19 mouse cellular contexts compared by ENCODE assay signal in genomic region chr15:80362509-80363172, GRCm38 (mm10).
DNase-seq lines count a peak whose midpoint lies in the region; ATAC-seq lines count a peak whose summit lies in the region.
"Had no signal": no experiment of that assay in that cellular context is flagged by ENCODE, and none has a peak within 500 bp of the region (broad histone marks: within the 10 kb centered on the region; RNA-seq: fewer than 3 reads in every experiment).

No protein-coding gene starts in this region.

- ATAC-seq in midbrain, embryonic 14.5 days (ENCODE audit: low FRiP score, low TSS enrichment), result no peak
- no peak for ATAC-seq in midbrain, embryonic 13.5 days
- ATAC-seq in forebrain, embryonic 13.5 days, result peak; percentile 71
- ATAC-seq: intestine, postnatal 0 days; Patski had no signal

- H3K27ac ChIP-seq in midbrain, embryonic 14.5 days (replicated peaks; ENCODE audit: low read depth, low read length), result no peak overlapping the region
- H3K27ac ChIP-seq in midbrain, embryonic 13.5 days, result no peak overlapping the region
- H3K27ac ChIP-seq in forebrain, embryonic 13.5 days, result peak overlapping the region; percentile 5; the same call in 1 of the 2 replicates
- no peak overlapping the region for H3K27ac ChIP-seq in heart, embryonic 10.5 days
- H3K27ac ChIP-seq: gastrocnemius, adult 2 months; limb, embryonic 15.5 days; macrophage had no signal

- 62% methylated on average over 8 of the region's 8 CpGs for WGBS in midbrain, embryonic 14.5 days
- 70% methylated on average over 8 of the region's 8 CpGs for WGBS in midbrain, embryonic 13.5 days
- WGBS in forebrain, embryonic 13.5 days, result 33% methylated on average over 8 of the region's 8 CpGs
- WGBS in heart, embryonic 10.5 days, result 79% methylated on average over 8 of the region's 8 CpGs

- DNase-seq in midbrain, embryonic 14.5 days, result peak; percentile 47
- DNase-seq in cerebellum, adult 18-20 months, result peak; percentile 71 to 84
- DNase-seq in retina, postnatal 1 day, result peak; percentile 86
- no peak for DNase-seq in spleen, postnatal 10 days (ENCODE audit: low spot score in 2 of 2)
- no peak for DNase-seq in heart, embryonic 10.5 days (ENCODE audit: low spot score)
- DNase-seq: embryo, embryonic 11 days; gastrocnemius, adult 2 months; heart, postnatal 4 days; kidney, postnatal 25 days; lung, adult 2 months; thymus, postnatal 14 days had no signal

- no peaks in the 10 kb centered on the region for H3K9me3 ChIP-seq in midbrain, embryonic 14.5 days (ENCODE audit: control insufficient read depth, low read length)
- H3K9me3 ChIP-seq in midbrain, embryonic 13.5 days, result no peaks in the 10 kb centered on the region
- no peaks in the 10 kb centered on the region for H3K9me3 ChIP-seq in forebrain, embryonic 13.5 days (replicated peaks)
- H3K9me3 ChIP-seq in heart, embryonic 10.5 days, result no peaks in the 10 kb centered on the region
- H3K9me3 ChIP-seq: heart, embryonic 12.5 days; limb, embryonic 15.5 days had no signal

- H3K27me3 ChIP-seq in midbrain, embryonic 14.5 days (ENCODE audit: control insufficient read depth, insufficient read depth, low read length), result no peaks in the 10 kb centered on the region
- 0 out of 2 replicates have a peak, but pooled peaks cover 3% of the 10 kb centered on the region for H3K27me3 ChIP-seq in midbrain, embryonic 13.5 days
- 0 out of 2 replicates have a peak, but pooled peaks cover 8% of the 10 kb centered on the region for H3K27me3 ChIP-seq in forebrain, embryonic 13.5 days
- H3K27me3 ChIP-seq in heart, embryonic 10.5 days (ENCODE audit: insufficient read depth, poor library complexity, severe bottlenecking), result peaks cover 44% of the 10 kb centered on the region
- H3K27me3 ChIP-seq: limb, embryonic 15.5 days had no signal

- no peaks in the 10 kb centered on the region for H3K36me3 ChIP-seq in midbrain, embryonic 14.5 days (ENCODE audit: control insufficient read depth, insufficient read depth, low read length)
- H3K36me3 ChIP-seq in midbrain, embryonic 13.5 days, result no peaks in the 10 kb centered on the region
- no peaks in the 10 kb centered on the region for H3K36me3 ChIP-seq in forebrain, embryonic 13.5 days (ENCODE audit: poor library complexity, severe bottlenecking)
- no peaks in the 10 kb centered on the region for H3K36me3 ChIP-seq in heart, embryonic 10.5 days
- H3K36me3 ChIP-seq: heart, embryonic 12.5 days; limb, embryonic 15.5 days had no signal

- H3K9ac ChIP-seq in midbrain, embryonic 14.5 days (replicated peaks; ENCODE audit: low read length), result no peak overlapping the region
- no peak overlapping the region for H3K9ac ChIP-seq in midbrain, embryonic 13.5 days (replicated peaks)
- H3K9ac ChIP-seq in forebrain, embryonic 13.5 days, result no peak overlapping the region
- H3K9ac ChIP-seq: heart, embryonic 12.5 days; limb, embryonic 15.5 days had no signal

- 0 out of 2 replicates have a peak, but pooled peaks cover 9% of the 10 kb centered on the region for H3K4me1 ChIP-seq in midbrain, embryonic 14.5 days (ENCODE audit: control insufficient read depth, insufficient read depth, low read length)
- peaks cover 20% of the 10 kb centered on the region for H3K4me1 ChIP-seq in midbrain, embryonic 13.5 days (replicated peaks)
- peaks cover 38% of the 10 kb centered on the region for H3K4me1 ChIP-seq in forebrain, embryonic 13.5 days
- H3K4me1 ChIP-seq in heart, embryonic 10.5 days, result peaks cover 22% of the 10 kb centered on the region

- H3K4me3 ChIP-seq in midbrain, embryonic 14.5 days (replicated peaks; ENCODE audit: low read depth, low read length), result no peak overlapping the region
- no peak overlapping the region for H3K4me3 ChIP-seq in midbrain, embryonic 13.5 days (replicated peaks)
- H3K4me3 ChIP-seq in forebrain, embryonic 13.5 days, result no peak overlapping the region
- no peak overlapping the region for H3K4me3 ChIP-seq in heart, embryonic 10.5 days
- H3K4me3 ChIP-seq: erythroblast, embryonic 14.5 days; gastrocnemius, adult 2 months; heart, embryonic 12.5 days; limb, embryonic 15.5 days had no signal

- no peak overlapping the region for H3K4me2 ChIP-seq in midbrain, embryonic 14.5 days (ENCODE audit: low read length)
- H3K4me2 ChIP-seq in midbrain, embryonic 13.5 days (replicated peaks), result no peak overlapping the region
- H3K4me2 ChIP-seq in forebrain, embryonic 13.5 days, result no peak overlapping the region
- H3K4me2 ChIP-seq: heart, embryonic 12.5 days; limb, embryonic 15.5 days had no signal

Comparison
In these comparisons a context has a peak if more than half of its experiments do, and no peak if none do; other contexts are left out.
1. DNase-seq: peak in midbrain, embryonic 14.5 days (single experiment), cerebellum, adult 18-20 months (2 of 2) and retina, postnatal 1 day (single experiment); none in spleen, postnatal 10 days (0 of 2) and heart, embryonic 10.5 days (single experiment).